Mouse (Mus musculus) spleen, adult 2 months (tissue): ENCODE data around the gene Pcnx.

Source experiments
- CTCF ChIP-seq: fragments of 200-500 bp; IDR thresholded peaks from 2 replicates; pipeline ENCODE4 v1.5.1; 2011; ENCODE audit warnings: mild to moderate bottlenecking, inconsistent platforms; ENCODE audit not compliant: insufficient read depth, insufficient read length, insufficient replicate concordance; ENCODE audit errors: extremely low read depth
- POLR2A ChIP-seq: fragments of 200-500 bp; IDR thresholded peaks from 2 replicates; pipeline ENCODE4 v1.6.1; 2011; ENCODE audit warnings: low read depth, low read length, inconsistent platforms

- TF ChIP-seq CTCF = no peak
- no peak for TF ChIP-seq POLR2A
Measured at GRCm38 (mm10) chr12:81894311-81894710, 34.5 kb downstream of the Pcnx start.
